Comparison of ENCODE assay signal across 21 mouse cellular contexts in the genomic region with DNA sequence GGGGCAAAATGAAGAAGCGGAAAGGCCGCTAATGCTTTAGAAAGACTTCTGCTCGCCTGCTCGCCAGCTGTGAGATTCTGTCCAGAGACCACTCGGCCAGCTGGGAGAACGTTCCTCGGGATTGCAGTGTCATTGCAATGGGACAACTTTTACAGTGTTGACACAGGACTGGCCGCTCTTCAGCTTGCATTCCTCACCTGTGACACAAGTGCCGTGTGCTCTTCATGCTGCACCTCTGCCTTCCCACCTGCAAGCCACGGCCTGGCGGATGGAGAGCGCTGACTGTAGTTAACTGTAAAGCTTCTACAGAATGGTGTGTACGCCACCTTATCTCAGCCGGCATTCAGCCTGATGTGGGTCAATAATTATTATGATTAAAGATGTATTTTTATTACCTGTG. TPM values are rescaled to one million over a fixed set of nuclear protein-coding genes. Genes with fewer than 3 reads are reported as not detected.
DNase-seq lines count a peak whose midpoint lies in the region; ATAC-seq lines count a peak whose summit lies in the region.
"Had no signal": no experiment of that assay in that cellular context is flagged by ENCODE, and none has a peak within 500 bp of the region (broad histone marks: within the 10 kb centered on the region; RNA-seq: fewer than 3 reads in every experiment).

No protein-coding gene starts in this region.

- no peaks in the 10 kb centered on the region for H3K9me3 ChIP-seq in intestine, embryonic 14.5 days (ENCODE audit: control insufficient read depth, low read length)
- no peaks in the 10 kb centered on the region for H3K9me3 ChIP-seq in intestine, embryonic 15.5 days
- no peaks in the 10 kb centered on the region for H3K9me3 ChIP-seq in lung, embryonic 15.5 days
- H3K9me3 ChIP-seq: forebrain, embryonic 10.5 days; hindbrain, embryonic 12.5 days had no signal

- DNase-seq in intestine, embryonic 14.5 days (ENCODE audit: low spot score) = no peak
- DNase-seq in lung, postnatal 14 days = no peak
- peak; percentile 29 for DNase-seq in lung, postnatal 25 days (ENCODE audit: low spot score)
- DNase-seq in adrenal gland, postnatal 36 days = no peak
- DNase-seq in thymus, postnatal 14 days = no peak
- DNase-seq: adrenal gland, adult 8-10 months; adrenal gland, postnatal 25 days; cerebellum, adult 18-20 months; cerebellum, adult 9-10 months; cerebellum, postnatal 14 days; forebrain, postnatal 0 days; gastrocnemius, adult 2 months; gastrocnemius, postnatal 14 days; heart, adult 11 months had no signal

- no peak overlapping the region for H3K4me3 ChIP-seq in intestine, embryonic 14.5 days (ENCODE audit: low read depth, low read length)
- H3K4me3 ChIP-seq in intestine, embryonic 15.5 days (replicated peaks) = no peak overlapping the region
- H3K4me3 ChIP-seq in lung, embryonic 15.5 days = no peak overlapping the region
- H3K4me3 ChIP-seq: forebrain, embryonic 10.5 days; gastrocnemius, adult 2 months; hindbrain, embryonic 12.5 days had no signal

- ATAC-seq in intestine, embryonic 14.5 days (replicated peaks; ENCODE audit: low FRiP score, low TSS enrichment, low read depth) = peak; percentile 63
- no peak for ATAC-seq in intestine, embryonic 15.5 days
- no peak for ATAC-seq in lung, embryonic 15.5 days (ENCODE audit: borderline replicate concordance, extremely low read depth, low FRiP score, low TSS enrichment)
- ATAC-seq: activated CD4-positive, CD25-positive, alpha-beta regulatory T cell, adult 4 months; forebrain, embryonic 14.5 days; forebrain, postnatal 0 days had no signal

- H3K4me1 ChIP-seq in intestine, embryonic 14.5 days (replicated peaks; ENCODE audit: control insufficient read depth, insufficient read depth, low read length) = no peaks in the 10 kb centered on the region
- 0 out of 2 replicates have a peak, but pooled peaks cover 5% of the 10 kb centered on the region for H3K4me1 ChIP-seq in intestine, embryonic 15.5 days (replicated peaks)
- peaks cover 29% of the 10 kb centered on the region for H3K4me1 ChIP-seq in lung, embryonic 15.5 days
- H3K4me1 ChIP-seq: forebrain, embryonic 10.5 days; hindbrain, embryonic 12.5 days had no signal

- H3K27ac ChIP-seq in intestine, embryonic 14.5 days (ENCODE audit: low read depth) = no peak overlapping the region
- H3K27ac ChIP-seq in intestine, embryonic 15.5 days = no peak overlapping the region
- peak overlapping the region; percentile 65 for H3K27ac ChIP-seq in lung, embryonic 15.5 days
- H3K27ac ChIP-seq: forebrain, embryonic 10.5 days; gastrocnemius, adult 2 months; hindbrain, embryonic 12.5 days had no signal

- peaks cover 65% of the 10 kb centered on the region for H3K36me3 ChIP-seq in intestine, embryonic 14.5 days (ENCODE audit: control insufficient read depth, insufficient read depth, low read length)
- H3K36me3 ChIP-seq in intestine, embryonic 15.5 days = peaks cover 43% of the 10 kb centered on the region
- H3K36me3 ChIP-seq in lung, embryonic 15.5 days = peaks cover 57% of the 10 kb centered on the region

- H3K9ac ChIP-seq in intestine, embryonic 14.5 days (ENCODE audit: low read length) = no peak overlapping the region
- H3K9ac ChIP-seq in intestine, embryonic 15.5 days = no peak overlapping the region
- H3K9ac ChIP-seq in lung, embryonic 15.5 days = no peak overlapping the region
- H3K9ac ChIP-seq: forebrain, postnatal 0 days; hindbrain, embryonic 12.5 days had no signal

- H3K4me2 ChIP-seq in intestine, embryonic 14.5 days (ENCODE audit: low read length) = no peak overlapping the region
- H3K4me2 ChIP-seq in intestine, embryonic 15.5 days (replicated peaks) = no peak overlapping the region
- no peak overlapping the region for H3K4me2 ChIP-seq in lung, embryonic 15.5 days
- H3K4me2 ChIP-seq: heart, embryonic 11.5 days; hindbrain, embryonic 12.5 days had no signal

- WGBS in intestine, embryonic 14.5 days = 84% methylated on average over 14 of the region's 14 CpGs
- WGBS in intestine, embryonic 15.5 days = 73% methylated on average over 14 of the region's 14 CpGs
- 62% methylated on average over 14 of the region's 14 CpGs for WGBS in lung, embryonic 15.5 days

- H3K27me3 ChIP-seq in intestine, embryonic 14.5 days (replicated peaks; ENCODE audit: control insufficient read depth, insufficient read depth, low read length) = no peaks in the 10 kb centered on the region
- H3K27me3 ChIP-seq in intestine, embryonic 15.5 days (replicated peaks) = no peaks in the 10 kb centered on the region
- H3K27me3 ChIP-seq in lung, embryonic 15.5 days = no peaks in the 10 kb centered on the region
- H3K27me3 ChIP-seq: hindbrain, embryonic 12.5 days had no signal

RNA-seq across cellular contexts. Expression of gene Ddx47, which starts 12.0 kb away (rescaled TPM):
- polyA plus RNA-seq in intestine, embryonic 14.5 days (2014; fragmentation: Nextera tagmentation; extraction: Ambion mirVana) = 103 and 115 TPM in 2 replicates
- 97.4 and 99.7 TPM in 2 replicates for polyA plus RNA-seq in intestine, embryonic 15.5 days (2015; fragmentation: Nextera tagmentation; extraction: Ambion mirVana)
- polyA plus RNA-seq in lung, embryonic 15.5 days (2015; fragmentation: Nextera tagmentation; extraction: Ambion mirVana) = 123 and 125 TPM in 2 replicates
- total RNA-seq in adrenal gland, postnatal 36 days (2021) = 10 to 100 TPM; 63.1 to 63.2 TPM

RNA-seq across cellular contexts. Expression of gene Apold1, which starts 41.9 kb away (rescaled TPM):
- 3.2 and 3.9 TPM in 2 replicates for polyA plus RNA-seq in intestine, embryonic 14.5 days (2014; fragmentation: Nextera tagmentation; extraction: Ambion mirVana)
- 3.5 and 3.6 TPM in 2 replicates for polyA plus RNA-seq in intestine, embryonic 15.5 days (2015; fragmentation: Nextera tagmentation; extraction: Ambion mirVana)
- polyA plus RNA-seq in lung, embryonic 15.5 days (2015; fragmentation: Nextera tagmentation; extraction: Ambion mirVana) = 1.5 and 1.7 TPM in 2 replicates
- 1 to 10 TPM; 4.5 to 5.5 TPM for total RNA-seq in adrenal gland, postnatal 36 days (2021)

RNA-seq across cellular contexts. Expression of gene Gprc5a, which starts 42.1 kb away (rescaled TPM):
- polyA plus RNA-seq in intestine, embryonic 14.5 days (2014; fragmentation: Nextera tagmentation; extraction: Ambion mirVana) = 9.1 and 9.3 TPM in 2 replicates
- 8.8 and 10.9 TPM in 2 replicates for polyA plus RNA-seq in intestine, embryonic 15.5 days (2015; fragmentation: Nextera tagmentation; extraction: Ambion mirVana)
- polyA plus RNA-seq in lung, embryonic 15.5 days (2015; fragmentation: Nextera tagmentation; extraction: Ambion mirVana) = 72.4 and 85.7 TPM in 2 replicates
- 1 to 10 TPM in 1 of 2 experiments, under 1 TPM in 1; 0.72 to 1.1 TPM for total RNA-seq in adrenal gland, postnatal 36 days (2021)
